Mouse (Mus musculus): Measurements from ENCODE around the gene Tprkb. TPM values are rescaled to one million over a fixed set of nuclear protein-coding genes. Genes with fewer than 3 reads are reported as not detected.

Gene Tprkb
- 27.2 and 28.6 TPM in 2 replicates for polyA plus RNA-seq (2015; fragmentation: Nextera tagmentation; extraction: Ambion mirVana)

DNA sequence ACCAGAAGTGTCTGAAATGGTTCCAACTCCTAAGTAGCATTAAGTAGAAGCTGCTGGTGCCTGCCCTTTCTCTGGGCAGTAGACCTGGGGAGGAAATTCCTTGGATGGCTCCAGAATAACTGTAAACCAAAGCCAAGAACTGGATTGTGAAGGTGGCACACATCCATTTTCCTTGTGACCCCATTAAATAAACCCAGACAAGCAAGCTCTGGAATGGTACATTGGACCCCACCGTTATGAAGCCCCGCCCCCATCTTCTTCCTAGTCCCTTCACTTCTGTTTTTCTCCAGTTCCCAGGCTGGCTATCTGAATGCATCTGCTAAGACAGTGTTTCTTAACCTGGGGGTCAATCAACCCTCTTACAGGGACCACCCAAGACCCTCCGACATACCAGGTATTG is at the start of gene Tprkb:
Tprkb (plus strand) TSS at position 279 of the 400 bp plus-strand sequence.

DNA sequence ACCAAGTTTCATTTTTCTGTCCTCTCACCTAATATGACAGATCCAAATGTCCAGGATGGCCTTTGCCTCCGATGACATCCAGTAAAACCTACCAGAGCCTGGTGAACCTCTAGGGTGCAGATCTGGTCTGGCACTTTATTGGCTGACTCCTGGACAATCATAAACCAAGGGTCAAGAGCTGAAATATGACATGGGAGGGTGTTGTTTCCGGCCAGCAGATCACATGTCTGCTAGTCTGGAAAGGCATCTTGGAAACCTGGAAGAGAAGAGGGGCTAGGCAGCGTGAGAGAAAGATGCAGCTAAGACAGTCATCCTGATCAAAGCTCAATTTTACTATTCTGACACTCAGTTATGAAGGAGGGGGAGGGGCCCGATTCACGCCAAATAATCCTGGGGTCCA is 42.7 kb upstream of the Tprkb start, which contains the start of gene Nat8f2:
Nat8f2 (minus strand) TSS at position 153 of the 400 bp plus-strand sequence.

DNA sequence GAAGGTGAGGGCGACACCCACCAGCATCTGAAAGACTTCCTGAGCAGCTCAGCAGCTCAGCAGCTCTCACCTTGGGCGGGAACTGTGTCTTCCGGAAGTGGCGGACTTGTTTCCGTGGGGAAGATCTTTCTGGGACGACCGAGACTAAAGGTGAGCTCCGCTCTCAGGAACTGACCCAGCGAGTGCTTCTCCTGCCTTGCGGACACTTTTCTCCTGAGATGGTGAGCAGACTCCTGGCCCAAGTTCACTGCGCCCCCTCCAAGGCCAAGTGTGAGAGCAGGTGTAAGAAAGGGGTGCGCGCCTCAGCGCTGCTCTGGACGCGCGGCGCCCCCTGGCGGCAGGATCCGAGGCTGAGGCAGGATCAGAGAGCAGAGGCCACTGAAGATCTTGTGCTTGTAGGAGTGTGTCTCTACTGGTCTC is 7.0 kb upstream of the Tprkb start, which contains the start of gene Nat8f4:
Nat8f4 (minus strand) TSS at position 243 of the 420 bp plus-strand sequence.

DNA sequence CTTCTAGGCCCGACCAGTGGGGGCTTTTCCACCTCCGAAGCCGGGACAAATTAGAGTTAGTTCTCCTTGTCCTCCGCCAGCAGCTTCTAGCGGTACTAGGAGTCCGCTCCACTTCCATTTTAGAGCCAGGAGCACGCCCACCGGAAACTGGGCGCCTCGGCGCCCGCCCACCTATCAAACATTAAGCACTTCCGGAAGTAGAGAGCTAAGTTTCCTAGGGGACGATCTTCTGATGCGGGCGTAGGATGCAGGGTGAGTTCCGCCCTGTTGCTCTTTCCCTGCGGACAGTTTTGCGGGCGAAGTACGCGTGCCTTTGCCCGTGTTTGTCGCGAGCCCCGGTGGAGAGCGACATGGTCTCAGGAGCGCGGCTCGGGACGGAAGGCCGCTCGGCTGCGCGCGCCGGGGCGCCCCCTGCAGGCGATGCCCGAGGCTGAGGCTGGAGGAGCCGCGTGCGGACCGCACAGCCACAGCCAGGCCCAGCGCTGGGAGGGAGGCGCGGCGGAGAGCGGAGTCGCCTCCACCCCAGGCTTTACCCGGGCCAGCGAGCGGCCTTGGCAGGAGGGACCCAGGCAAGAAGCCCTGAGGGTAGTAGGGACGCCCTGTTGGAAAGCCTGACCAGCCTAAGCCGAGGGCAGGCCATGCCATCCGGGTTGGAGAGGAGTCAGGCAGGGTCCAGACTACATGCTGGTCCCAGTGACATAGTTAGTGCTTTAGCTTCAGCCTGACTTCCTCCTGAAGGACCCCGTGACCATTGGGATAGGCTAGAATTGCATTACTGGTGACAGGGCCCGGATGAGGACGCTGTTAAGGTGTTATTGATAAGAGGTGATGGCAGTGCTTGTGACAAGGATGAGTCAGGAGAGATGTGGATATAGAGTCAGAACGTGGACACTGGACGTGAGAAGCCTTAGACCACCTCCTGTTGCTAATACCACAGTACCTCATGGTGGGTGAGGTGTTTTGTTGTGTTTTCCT is 4.2 kb downstream of the Tprkb start, which contains the start of gene Nat8f1:
Nat8f1 (minus strand) TSS at position 149 of the 975 bp plus-strand sequence.

DNA sequence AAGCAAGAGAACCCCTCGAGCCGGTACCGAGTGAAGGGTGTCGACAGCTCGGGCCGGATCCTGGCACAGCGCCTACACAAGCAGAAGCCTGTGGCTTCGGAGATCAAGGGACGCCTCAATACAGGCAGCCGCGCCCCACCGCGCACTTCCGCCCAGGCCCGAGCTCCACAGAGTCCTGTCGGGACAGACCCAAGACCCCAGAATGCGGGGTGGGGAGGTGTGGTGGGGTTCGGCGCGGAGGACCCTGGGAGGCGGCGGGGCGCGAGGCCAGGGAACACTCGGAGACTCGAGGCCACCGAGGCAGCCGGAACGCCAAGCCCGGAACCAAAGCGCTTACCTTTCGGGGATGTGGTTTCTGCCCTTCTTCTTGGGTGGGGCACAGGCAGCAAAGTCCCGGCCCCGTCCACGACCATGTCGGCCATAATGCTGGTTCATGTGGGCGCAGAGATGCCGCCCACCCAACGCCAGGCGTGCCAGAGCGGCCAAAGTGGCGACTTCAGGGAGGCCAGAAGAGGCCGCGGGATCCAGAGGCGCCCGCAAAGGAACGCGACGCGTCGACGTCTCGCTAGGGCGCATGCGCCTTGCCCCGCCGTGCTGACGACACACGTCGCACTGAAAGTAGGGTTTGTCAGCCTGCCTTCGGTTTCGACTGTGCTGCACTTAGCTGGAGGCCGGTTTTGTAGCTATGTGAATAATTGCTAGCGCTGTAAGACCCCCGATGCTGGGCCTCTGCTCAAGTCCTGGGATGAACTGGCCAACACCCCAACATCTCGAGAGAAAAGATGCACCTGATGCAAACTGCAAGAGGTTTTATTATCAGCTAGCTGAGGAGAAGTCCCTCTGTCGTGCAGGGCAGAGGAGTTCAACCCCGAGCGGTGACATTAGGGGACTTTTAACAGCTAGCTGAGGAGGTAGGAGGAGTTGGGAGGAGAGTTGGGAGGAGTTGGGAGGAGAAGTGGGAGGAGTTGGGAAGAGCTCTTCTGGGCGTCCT is 49.7 kb downstream of the Tprkb start, which contains the start of gene Dusp11:
Dusp11 (minus strand) TSS at position 567 of the 991 bp plus-strand sequence.

Other genes with a start within 250 kb of the Tprkb start
- gene Nat8f7, start 198.7 kb upstream of the Tprkb start, polyA plus RNA-seq (2015; fragmentation: Nextera tagmentation; extraction: Ambion mirVana): not detected in 2 replicates
- gene Nat8f3, start 146.1 kb upstream of the Tprkb start, polyA plus RNA-seq (2015; fragmentation: Nextera tagmentation; extraction: Ambion mirVana): 0.11 TPM in 1 of 2 replicates, not detected in the other
- gene Nat8f6, start 90.9 kb upstream of the Tprkb start, polyA plus RNA-seq (2015; fragmentation: Nextera tagmentation; extraction: Ambion mirVana): not detected in 2 replicates
- not detected in 2 replicates for gene Nat8f5, start 90.9 kb upstream of the Tprkb start, polyA plus RNA-seq (2015; fragmentation: Nextera tagmentation; extraction: Ambion mirVana)
- not detected in 2 replicates for gene Nat8, start 79.8 kb upstream of the Tprkb start, polyA plus RNA-seq (2015; fragmentation: Nextera tagmentation; extraction: Ambion mirVana)
- not detected in 2 replicates for gene Nat8f2, start 42.7 kb upstream of the Tprkb start, polyA plus RNA-seq (2015; fragmentation: Nextera tagmentation; extraction: Ambion mirVana)
- 0.89 and 1.0 TPM in 2 replicates for gene Nat8f4, start 7.0 kb upstream of the Tprkb start, polyA plus RNA-seq (2015; fragmentation: Nextera tagmentation; extraction: Ambion mirVana)
- 4.5 and 5.5 TPM in 2 replicates for gene Nat8f1, start 3.8 kb downstream of the Tprkb start, polyA plus RNA-seq (2015; fragmentation: Nextera tagmentation; extraction: Ambion mirVana)
- 37.0 and 37.1 TPM in 2 replicates for gene Dusp11, start 49.8 kb downstream of the Tprkb start, polyA plus RNA-seq (2015; fragmentation: Nextera tagmentation; extraction: Ambion mirVana)
- gene Figla, start 104.3 kb downstream of the Tprkb start, polyA plus RNA-seq (2015; fragmentation: Nextera tagmentation; extraction: Ambion mirVana): not detected in 2 replicates
- gene Add2, start 116.8 kb downstream of the Tprkb start, polyA plus RNA-seq (2015; fragmentation: Nextera tagmentation; extraction: Ambion mirVana): 60.3 and 70.7 TPM in 2 replicates

All from spleen, postnatal 0 days (tissue).